13 mouse cellular contexts compared by ENCODE assay signal in the genomic region with DNA sequence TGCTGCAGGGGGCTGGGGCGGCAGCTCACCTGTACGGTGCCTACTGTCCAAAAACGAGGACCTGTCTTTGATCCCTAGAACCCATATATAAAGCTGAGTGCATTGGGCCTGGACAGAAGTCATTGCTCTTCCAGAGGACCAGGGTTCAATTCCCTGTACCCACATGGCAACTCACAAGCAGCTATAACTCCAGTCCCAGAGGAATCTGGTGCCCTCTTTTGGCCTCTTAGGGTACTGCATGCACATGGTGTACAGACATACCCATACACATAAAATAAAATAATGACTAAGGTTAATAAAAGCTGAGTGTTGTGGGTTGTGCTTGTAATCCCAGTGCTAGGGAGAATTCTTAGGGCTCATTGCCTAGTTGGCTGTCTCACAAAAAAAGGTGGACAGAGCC. TPM values are rescaled to one million over a fixed set of nuclear protein-coding genes. Genes with fewer than 3 reads are reported as not detected.
DNase-seq lines count a peak whose midpoint lies in the region; ATAC-seq and TF ChIP-seq lines count a peak whose summit lies in the region.
"Had no signal": no experiment of that assay in that cellular context is flagged by ENCODE, and none has a peak within 500 bp of the region (broad histone marks: within the 10 kb centered on the region; RNA-seq: fewer than 3 reads in every experiment).

No protein-coding gene starts in this region.

- H3K9me3 ChIP-seq in liver, embryonic 11.5 days (ENCODE audit: control insufficient read depth, low read length) = no peaks in the 10 kb centered on the region
- H3K9me3 ChIP-seq: embryonic facial prominence, embryonic 12.5 days had no signal

- peak; percentile 68 for DNase-seq in CD4-positive, CD25-positive, alpha-beta regulatory T cell, adult 2 months (ENCODE audit: low read depth, low spot score)
- DNase-seq in liver, adult 2 months (ENCODE audit: extremely low read depth, low read depth, low spot score) = no peak
- DNase-seq in liver, embryonic 11.5 days (ENCODE audit: low spot score) = no peak
- DNase-seq in NIH3T3 (ENCODE audit: low read depth) = peak; percentile 25
- DNase-seq in splenic B cell, adult 2 months (ENCODE audit: low read depth, low spot score) = peak; percentile 62
- DNase-seq in cerebellum, adult 9-10 months = no peak
- no peak for DNase-seq in adrenal gland, adult (ENCODE audit: inconsistent age in 2 of 2, low spot score in 1 of 2)
- DNase-seq: adrenal gland, postnatal 25 days had no signal

- H3K36me3 ChIP-seq in liver, adult 2 months (ENCODE audit: control insufficient read depth, insufficient read depth, low read length) = no peaks in the 10 kb centered on the region
- no peaks in the 10 kb centered on the region for H3K36me3 ChIP-seq in liver, embryonic 11.5 days (ENCODE audit: control insufficient read depth, insufficient read depth, low read length)
- no peaks in the 10 kb centered on the region for H3K36me3 ChIP-seq in splenic B cell, adult 2 months (ENCODE audit: control insufficient read depth, insufficient read depth, low read length, poor library complexity, severe bottlenecking)
- H3K36me3 ChIP-seq: embryonic facial prominence, embryonic 12.5 days had no signal

- H3K79me2 ChIP-seq in liver, adult 2 months (ENCODE audit: control insufficient read depth, insufficient read depth, low read length) = peaks cover 2% of the 10 kb centered on the region; the same call in 1 of the 2 replicates

- H3K27ac ChIP-seq in liver, adult 2 months (replicated peaks; ENCODE audit: insufficient read depth, low read depth, low read length) = no peak overlapping the region
- H3K27ac ChIP-seq in liver, embryonic 11.5 days (ENCODE audit: low read depth, low read length) = no peak overlapping the region
- H3K27ac ChIP-seq: embryonic facial prominence, embryonic 12.5 days; macrophage had no signal

- ATAC-seq in CD4-positive, CD25-positive, alpha-beta regulatory T cell, adult 4 months = no peak
- ATAC-seq in liver, embryonic 11.5 days (replicated peaks; ENCODE audit: low FRiP score) = no peak

- no peak overlapping the region for H3K4me3 ChIP-seq in liver, adult 2 months (ENCODE audit: insufficient read depth, low read depth, low read length)
- no peak overlapping the region for H3K4me3 ChIP-seq in liver, embryonic 11.5 days (ENCODE audit: low read depth, low read length)
- H3K4me3 ChIP-seq: embryonic facial prominence, embryonic 12.5 days had no signal

- H3K9ac ChIP-seq in liver, adult 2 months (ENCODE audit: low read depth, low read length) = no peak overlapping the region
- no peak overlapping the region for H3K9ac ChIP-seq in liver, embryonic 11.5 days (ENCODE audit: low read depth, low read length)
- H3K9ac ChIP-seq: embryonic facial prominence, embryonic 12.5 days had no signal

- no peak for TF ChIP-seq POLR2A in liver, adult 2 months (IDR thresholded peaks at IDR 0.05; ENCODE audit: extremely low read depth, insufficient read depth, low read length)

- H3K4me1 ChIP-seq in liver, adult 2 months (ENCODE audit: control insufficient read depth, insufficient read depth, low read length) = peaks cover 2% of the 10 kb centered on the region; the same call in 1 of the 2 replicates
- H3K4me1 ChIP-seq in liver, embryonic 11.5 days (replicated peaks; ENCODE audit: control insufficient read depth, insufficient read depth, low read length) = no peaks in the 10 kb centered on the region; the same call in none of the 2 replicates
- H3K4me1 ChIP-seq: embryonic facial prominence, embryonic 12.5 days had no signal

- 97% methylated on average over 3 of the region's 3 CpGs for WGBS in liver, adult 2 months
- WGBS in liver, embryonic 11.5 days = 94% methylated on average over 3 of the region's 3 CpGs

- TF ChIP-seq CTCF in liver, adult 2 months (IDR thresholded peaks at IDR 0.05; ENCODE audit: low read depth, low read length) = peak; percentile 20; the same call in 1 of the 2 replicates

- no peak overlapping the region for H3K4me2 ChIP-seq in liver, embryonic 11.5 days
- H3K4me2 ChIP-seq: embryonic facial prominence, embryonic 12.5 days had no signal

- H3K27me3 ChIP-seq in liver, adult 2 months (ENCODE audit: control insufficient read depth, insufficient read depth, low read length) = no peaks in the 10 kb centered on the region
- H3K27me3 ChIP-seq in liver, embryonic 11.5 days (replicated peaks; ENCODE audit: control insufficient read depth, insufficient read depth, low read length) = no peaks in the 10 kb centered on the region
- H3K27me3 ChIP-seq in splenic B cell, adult 2 months (ENCODE audit: control insufficient read depth, insufficient read depth, low read length, poor library complexity, severe bottlenecking) = no peaks in the 10 kb centered on the region
- H3K27me3 ChIP-seq: embryonic facial prominence, embryonic 12.5 days had no signal

RNA-seq across cellular contexts. Expression of a gene that starts 1.4 kb away (rescaled TPM):
- 1 to 10 TPM; 4.6 to 7.3 TPM for polyA plus RNA-seq in CD4-positive, CD25-positive, alpha-beta regulatory T cell, adult 4 months (2017; shearing (Covaris generic))
- 0.74 and 1.1 TPM in 2 replicates for total RNA-seq in liver, adult 2 months (2014; rRNA removed)
- 0.49 and 0.69 TPM in 2 replicates for polyA plus RNA-seq in liver, adult 2 months (2012; rRNA removed)
- 1.8 and 1.9 TPM in 2 replicates for polyA plus RNA-seq in liver, embryonic 11.5 days (2014; fragmentation: Nextera tagmentation; extraction: Ambion mirVana)

RNA-seq across cellular contexts. Expression of a gene that starts 8.3 kb away (rescaled TPM):
- polyA plus RNA-seq in CD4-positive, CD25-positive, alpha-beta regulatory T cell, adult 4 months (2017; shearing (Covaris generic)) = not detected
- not detected in 2 replicates for total RNA-seq in liver, adult 2 months (2014; rRNA removed)
- polyA plus RNA-seq in liver, adult 2 months (2012; rRNA removed) = not detected in 2 replicates
- not detected in 2 replicates for polyA plus RNA-seq in liver, embryonic 11.5 days (2014; fragmentation: Nextera tagmentation; extraction: Ambion mirVana)
- total RNA-seq: adrenal gland, postnatal 25 days; hematopoietic stem cell, adult 5-6 weeks; layer of hippocampus, postnatal 14 days had no signal
- polyA plus RNA-seq: macrophage had no signal

Comparison
In these comparisons a context has a peak if more than half of its experiments do, and no peak if none do; other contexts are left out.
1. DNase-seq: peak in CD4-positive, CD25-positive, alpha-beta regulatory T cell, adult 2 months (single experiment), NIH3T3 (single experiment) and splenic B cell, adult 2 months (single experiment); none in liver, adult 2 months (single experiment), liver, embryonic 11.5 days (single experiment), cerebellum, adult 9-10 months (single experiment) and adrenal gland, adult (0 of 2).